Mouse (Mus musculus) midbrain, embryonic 14.5 days (tissue): ENCODE data around the gene Ccdc24. TPM values are rescaled to one million over a fixed set of nuclear protein-coding genes. Genes with fewer than 3 reads are reported as not detected.

Experiments used
- ATAC-seq: fragments of 200-750 bp; cut with Nextera tagmentation; 2 replicates; pipeline ENCODE4 v1.8.0; 2017; ENCODE audit warnings: moderate number of reproducible peaks, moderate library complexity; ENCODE audit not compliant: low FRiP score, low TSS enrichment
- DNase-seq: peaks from one replicate; pipeline ENCODE4 v3.0.0-alpha.2; 2015
- H3K27ac ChIP-seq: fragments of 300-500 bp; sonication (generic); replicated peaks from 2 replicates; pipeline ENCODE4 v1.5.1; 2014; ENCODE audit warnings: mild to moderate bottlenecking, low read depth, low read length, moderate library complexity
- H3K27me3 ChIP-seq: fragments of 300-500 bp; sonication (generic); 2 replicates; pipeline ENCODE4 v1.6.1; 2014; ENCODE audit warnings: low read length, control low read depth, mixed read lengths; ENCODE audit not compliant: control insufficient read depth, insufficient read depth
- H3K36me3 ChIP-seq: fragments of 300-500 bp; sonication (generic); 2 replicates; pipeline ENCODE4 v1.6.1; 2014; ENCODE audit warnings: low read length, control low read depth; ENCODE audit not compliant: control insufficient read depth, insufficient read depth
- H3K4me1 ChIP-seq: fragments of 300-500 bp; sonication (generic); 2 replicates; pipeline ENCODE4 v1.6.1; 2014; ENCODE audit warnings: mild to moderate bottlenecking, antibody characterized with exemption, low read length, control low read depth; ENCODE audit not compliant: control insufficient read depth, insufficient read depth
- H3K4me2 ChIP-seq: fragments of 300-500 bp; sonication (generic); 2 replicates; pipeline ENCODE4 v1.6.1; 2014; ENCODE audit warnings: mild to moderate bottlenecking, low read length, moderate library complexity
- H3K4me3 ChIP-seq: fragments of 300-500 bp; sonication (generic); replicated peaks from 2 replicates; pipeline ENCODE4 v1.5.1; 2014; ENCODE audit warnings: low read depth, low read length
- H3K9ac ChIP-seq: fragments of 300-500 bp; sonication (generic); replicated peaks from 2 replicates; pipeline ENCODE4 v1.6.1; 2014; ENCODE audit warnings: mild to moderate bottlenecking, low read length, moderate library complexity
- H3K9me3 ChIP-seq: fragments of 300-500 bp; sonication (generic); 2 replicates; pipeline ENCODE4 v1.6.1; 2016; ENCODE audit warnings: low read length, control low read depth, mixed read lengths; ENCODE audit not compliant: control insufficient read depth
- WGBS: fragments of 180-500 bp; shearing (Covaris S2); extraction: QIAGEN DNeasy Blood & Tissue Kit; methylation state at CpG from one replicate; pipeline ENCODE4 v1.1.7; 2014; 5-methylcytosine and 5-hydroxymethylcytosine counted together
- polyA plus RNA-seq: library from polyadenylated mRNA; unstranded; fragments of >200 nt; fragmentation: Nextera tagmentation; extraction: Ambion mirVana; gene quantifications from 2 replicates; pipeline ENCODE4 v1.2.1, GENCODE M21; 2014

Gene Ccdc24
- polyA plus RNA-seq, 1 experiment from 2014 or later = 3.0 TPM

GRCm38 (mm10) chr4:117862823-117863222 lies 9.5 kb downstream of the Ccdc24 start:
- no peak overlapping the region for H3K27ac ChIP-seq
- H3K9ac ChIP-seq = no peak overlapping the region
- no peak overlapping the region for H3K4me3 ChIP-seq
- no peaks in the 10 kb centered on the region for H3K4me1 ChIP-seq
- DNase-seq = peak; percentile 78
- H3K36me3 ChIP-seq = no peaks in the 10 kb centered on the region
- H3K9me3 ChIP-seq = no peaks in the 10 kb centered on the region
- peak; percentile 57; the same call in 1 of the 2 replicates for ATAC-seq
- H3K27me3 ChIP-seq = no peaks in the 10 kb centered on the region
- 26% methylated on average over 4 of the region's 4 CpGs for WGBS
- no peak overlapping the region for H3K4me2 ChIP-seq

GRCm38 (mm10) chr4:117860570-117860969 lies 11.8 kb downstream of the Ccdc24 start:
- no peaks in the 10 kb centered on the region for H3K27me3 ChIP-seq
- H3K27ac ChIP-seq = no peak overlapping the region
- H3K4me2 ChIP-seq = no peak overlapping the region
- H3K4me3 ChIP-seq = no peak overlapping the region
- DNase-seq (no peak), ATAC-seq (no peak)
- H3K36me3 ChIP-seq = no peaks in the 10 kb centered on the region
- H3K4me1 ChIP-seq = no peaks in the 10 kb centered on the region
- H3K9ac ChIP-seq = no peak overlapping the region
- WGBS = 86% methylated on average over 9 of the region's 9 CpGs
- no peaks in the 10 kb centered on the region for H3K9me3 ChIP-seq

GRCm38 (mm10) chr4:117858794-117859193 lies 13.6 kb downstream of the Ccdc24 start:
- H3K27me3 ChIP-seq = no peaks in the 10 kb centered on the region
- 48% methylated on average over 3 of the region's 3 CpGs for whole genome bisulfite sequencing
- DNase-seq (peak; percentile 64), ATAC-seq (no peak)
- H3K4me2 ChIP-seq = no peak overlapping the region
- H3K4me1 ChIP-seq = no peaks in the 10 kb centered on the region
- H3K9me3 ChIP-seq = no peaks in the 10 kb centered on the region
- H3K4me3 ChIP-seq = no peak overlapping the region
- H3K36me3 ChIP-seq = no peaks in the 10 kb centered on the region
- H3K9ac ChIP-seq = no peak overlapping the region
- H3K27ac ChIP-seq = no peak overlapping the region

- ATAC-seq (no peak), DNase-seq (peak; percentile 36)
- 71% methylated on average over 9 of the region's 9 CpGs for WGBS
- Histone ChIP-seq H3K36me3 (no peaks in the 10 kb centered on the region), H3K27ac (no peak overlapping the region; the same call in 1 of the 2 replicates), H3K4me1 (peaks cover 2% of the 10 kb centered on the region; the same call in 1 of the 2 replicates), H3K27me3 (no peaks in the 10 kb centered on the region), H3K4me3 (no peak overlapping the region), H3K9me3 (no peaks in the 10 kb centered on the region), H3K9ac (no peak overlapping the region), H3K4me2 (no peak overlapping the region)
Observed at GRCm38 (mm10) chr4:117855146-117855545, 17.2 kb downstream of the Ccdc24 start.

GRCm38 (mm10) chr4:117852152-117852868 lies 20.0 kb downstream of the Ccdc24 start:
- WGBS = 91% methylated on average over 10 of the region's 10 CpGs
- H3K9ac ChIP-seq = no peak overlapping the region
- no peak overlapping the region for H3K27ac ChIP-seq
- DNase-seq = no peak
- H3K27me3 ChIP-seq = no peaks in the 10 kb centered on the region
- H3K4me2 ChIP-seq = no peak overlapping the region
- H3K9me3 ChIP-seq = no peaks in the 10 kb centered on the region
- H3K4me1 ChIP-seq = peaks cover 16% of the 10 kb centered on the region; the same call in 1 of the 2 replicates
- ATAC-seq = no peak
- H3K4me3 ChIP-seq = no peak overlapping the region
- no peaks in the 10 kb centered on the region for H3K36me3 ChIP-seq

- WGBS = 76% methylated on average over 7 of the region's 7 CpGs
- peaks cover 16% of the 10 kb centered on the region; the same call in 1 of the 2 replicates for H3K4me1 ChIP-seq
- H3K9me3 ChIP-seq = no peaks in the 10 kb centered on the region
- no peaks in the 10 kb centered on the region for H3K27me3 ChIP-seq
- H3K4me2 ChIP-seq = no peak overlapping the region
- no peak overlapping the region for H3K27ac ChIP-seq
- no peak for DNase-seq
- H3K36me3 ChIP-seq = no peaks in the 10 kb centered on the region
- ATAC-seq = no peak
- no peak overlapping the region for H3K4me3 ChIP-seq
- H3K9ac ChIP-seq = no peak overlapping the region
Observed at GRCm38 (mm10) chr4:117850871-117851270, 21.5 kb downstream of the Ccdc24 start.

- Histone ChIP-seq H3K4me2 (no peak overlapping the region), H3K4me3 (no peak overlapping the region), H3K27me3 (no peaks in the 10 kb centered on the region), H3K9ac (no peak overlapping the region), H3K36me3 (no peaks in the 10 kb centered on the region), H3K27ac (0 out of 2 replicates have a peak overlapping the region, but pooled peaks have one; percentile 8), H3K4me1 (peaks cover 16% of the 10 kb centered on the region; the same call in 1 of the 2 replicates), H3K9me3 (no peaks in the 10 kb centered on the region)
- whole genome bisulfite sequencing = 76% methylated on average over 7 of the region's 7 CpGs
- ATAC-seq (no peak), DNase-seq (no peak)
Observed at GRCm38 (mm10) chr4:117850176-117850575, 22.2 kb downstream of the Ccdc24 start.

- no peaks in the 10 kb centered on the region for H3K36me3 ChIP-seq
- no peaks in the 10 kb centered on the region for H3K27me3 ChIP-seq
- H3K27ac ChIP-seq = no peak overlapping the region; the same call in 1 of the 2 replicates
- no peak overlapping the region for H3K4me3 ChIP-seq
- peaks cover 16% of the 10 kb centered on the region; the same call in 1 of the 2 replicates for H3K4me1 ChIP-seq
- no peaks in the 10 kb centered on the region for H3K9me3 ChIP-seq
- ATAC-seq = peak; percentile 31; the same call in 1 of the 2 replicates
- H3K9ac ChIP-seq = no peak overlapping the region
- 8% methylated on average over 5 of the region's 5 CpGs for WGBS
- H3K4me2 ChIP-seq = no peak overlapping the region
- DNase-seq = no peak
Observed at GRCm38 (mm10) chr4:117849506-117849905, 22.9 kb downstream of the Ccdc24 start.

GRCm38 (mm10) chr4:117849063-117849462 lies 23.3 kb downstream of the Ccdc24 start:
- H3K4me3 ChIP-seq = no peak overlapping the region
- H3K4me1 ChIP-seq = peaks cover 16% of the 10 kb centered on the region; the same call in 1 of the 2 replicates
- H3K27me3 ChIP-seq = no peaks in the 10 kb centered on the region
- H3K9ac ChIP-seq = no peak overlapping the region
- ATAC-seq (0 out of 2 replicates have a peak, but pooled peaks have one; percentile 47), DNase-seq (no peak)
- H3K9me3 ChIP-seq = no peaks in the 10 kb centered on the region
- H3K4me2 ChIP-seq = no peak overlapping the region
- 0 out of 2 replicates have a peak overlapping the region, but pooled peaks have one; percentile 20 for H3K27ac ChIP-seq
- H3K36me3 ChIP-seq = no peaks in the 10 kb centered on the region
- WGBS = 52% methylated on average over 17 of the region's 17 CpGs
